In the genomic region with DNA sequence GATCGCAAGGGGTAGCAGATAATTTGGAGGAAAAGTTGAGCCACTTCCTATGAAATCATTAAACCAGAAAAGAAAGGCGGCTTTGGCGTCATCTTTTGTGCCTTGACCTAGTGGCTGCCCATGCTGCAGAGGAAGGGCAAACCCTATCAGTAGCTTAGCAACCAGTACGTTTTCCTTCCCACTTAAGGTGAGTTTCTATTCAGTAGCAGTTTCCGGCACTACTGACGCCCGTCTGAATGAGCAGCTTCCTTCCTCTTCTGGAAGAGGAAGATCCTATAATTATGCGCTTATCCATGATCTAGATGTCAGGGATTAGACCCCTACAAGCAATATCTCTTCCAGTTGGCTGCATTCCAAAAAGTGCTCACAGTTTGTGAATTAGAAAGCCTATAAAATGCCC, we compare ENCODE assay signal across 14 mouse cellular contexts.
DNase-seq lines count a peak whose midpoint lies in the region; ATAC-seq lines count a peak whose summit lies in the region.
"Had no signal": no experiment of that assay in that cellular context is flagged by ENCODE, and none has a peak within 500 bp of the region (broad histone marks: within the 10 kb centered on the region; RNA-seq: fewer than 3 reads in every experiment).

No protein-coding gene starts in this region.

- no peak overlapping the region for H3K9ac ChIP-seq in intestine, embryonic 16.5 days (ENCODE audit: low read depth, low read length)
- no peak overlapping the region for H3K9ac ChIP-seq in intestine, embryonic 15.5 days
- H3K9ac ChIP-seq: lung, embryonic 15.5 days; neural tube, embryonic 12.5 days had no signal

- 62% methylated on average over 8 of the region's 8 CpGs for WGBS in intestine, embryonic 16.5 days
- whole genome bisulfite sequencing in intestine, embryonic 15.5 days: 66% methylated on average over 8 of the region's 8 CpGs

- DNase-seq in adrenal gland, adult 2 months: peak; percentile 48
- no peak for DNase-seq in adrenal gland, postnatal 25 days
- peak; percentile 3 for DNase-seq in ES-CJ7 (ENCODE audit: low read depth, low spot score)
- DNase-seq in kidney, adult 9 months: peak; percentile 43
- no peak for DNase-seq in layer of hippocampus, adult 18-20 months (ENCODE audit: low spot score in 2 of 2)
- DNase-seq: right cerebral cortex, postnatal 14 days had no signal

- H3K9me3 ChIP-seq in intestine, embryonic 16.5 days (ENCODE audit: control insufficient read depth, low read length): no peaks in the 10 kb centered on the region
- H3K9me3 ChIP-seq in intestine, embryonic 15.5 days: no peaks in the 10 kb centered on the region
- H3K9me3 ChIP-seq: forebrain, embryonic 10.5 days; G1E; lung, embryonic 15.5 days; neural tube, embryonic 12.5 days had no signal

- H3K4me1 ChIP-seq in intestine, embryonic 16.5 days (ENCODE audit: control insufficient read depth, insufficient read depth, low read length): no peaks in the 10 kb centered on the region
- no peaks in the 10 kb centered on the region for H3K4me1 ChIP-seq in intestine, embryonic 15.5 days (replicated peaks)
- H3K4me1 ChIP-seq: forebrain, embryonic 10.5 days; lung, embryonic 15.5 days; neural tube, embryonic 12.5 days had no signal

- H3K27ac ChIP-seq in intestine, embryonic 16.5 days (ENCODE audit: low read length): no peak overlapping the region
- no peak overlapping the region for H3K27ac ChIP-seq in intestine, embryonic 15.5 days
- H3K27ac ChIP-seq: forebrain, embryonic 10.5 days; lung, embryonic 15.5 days; neural tube, embryonic 12.5 days had no signal

- no peaks in the 10 kb centered on the region for H3K36me3 ChIP-seq in intestine, embryonic 16.5 days (ENCODE audit: control insufficient read depth, insufficient read depth, low read length)
- H3K36me3 ChIP-seq in intestine, embryonic 15.5 days: no peaks in the 10 kb centered on the region
- H3K36me3 ChIP-seq: forebrain, embryonic 10.5 days; G1E; lung, embryonic 15.5 days; neural tube, embryonic 12.5 days had no signal

- no peak overlapping the region for H3K4me2 ChIP-seq in intestine, embryonic 16.5 days (ENCODE audit: low read depth, low read length)
- no peak overlapping the region for H3K4me2 ChIP-seq in intestine, embryonic 15.5 days (replicated peaks)
- H3K4me2 ChIP-seq: lung, embryonic 15.5 days; neural tube, embryonic 12.5 days had no signal

- ATAC-seq in intestine, embryonic 16.5 days: 0 out of 2 replicates have a peak, but pooled peaks have one; percentile 46
- no peak for ATAC-seq in intestine, embryonic 15.5 days
- no peak for ATAC-seq in megakaryocyte-erythroid progenitor cell, adult 5-6 weeks (replicated peaks; ENCODE audit: low FRiP score, low TSS enrichment, poor library complexity, severe bottlenecking)
- ATAC-seq: intestine, postnatal 0 days had no signal

- no peak overlapping the region for H3K4me3 ChIP-seq in intestine, embryonic 16.5 days (ENCODE audit: low read length)
- H3K4me3 ChIP-seq in intestine, embryonic 15.5 days (replicated peaks): no peak overlapping the region
- H3K4me3 ChIP-seq: forebrain, embryonic 10.5 days; lung, embryonic 15.5 days; neural tube, embryonic 12.5 days had no signal

- no peaks in the 10 kb centered on the region for H3K27me3 ChIP-seq in intestine, embryonic 16.5 days (replicated peaks; ENCODE audit: control insufficient read depth, insufficient read depth, low read length)
- H3K27me3 ChIP-seq in intestine, embryonic 15.5 days (replicated peaks): no peaks in the 10 kb centered on the region
- H3K27me3 ChIP-seq: lung, embryonic 15.5 days; neural tube, embryonic 12.5 days had no signal

Comparison
In these comparisons a context has a peak if more than half of its experiments do, and no peak if none do; other contexts are left out.
1. DNase-seq: peak in adrenal gland, adult 2 months (single experiment), ES-CJ7 (single experiment) and kidney, adult 9 months (single experiment); none in adrenal gland, postnatal 25 days (single experiment) and layer of hippocampus, adult 18-20 months (0 of 2).